Mouse (Mus musculus) small intestine, adult 10 weeks (tissue): Measurements from ENCODE around the gene Mapk8. TPM values are rescaled to one million over a fixed set of nuclear protein-coding genes. Genes with fewer than 3 reads are reported as not detected.

ENCODE experiments used
- polyA plus RNA-seq: library from polyadenylated mRNA; stranded (reverse); fragments of 350-450 nt; fragmentation: Illumina TruSeq; extraction: RNeasy Lipid Tissue Mini Kit (QIAGEN cat#74804); gene quantifications from one replicate; pipeline ENCODE4 v1.2.3, GENCODE M21; 2014; ENCODE audit warnings: low replicate concordance

Mapk8 gene
- polyA plus RNA-seq = 169 TPM

GRCm38 (mm10) chr14:33447027-33447569 lies at the start of gene Mapk8:
Gene Mapk8, minus strand, starts transcription at chr14:33447158.

GRCm38 (mm10) chr14:33471331-33471730 lies 24.4 kb upstream of the Mapk8 start, which contains the start of gene Frmpd2:
Gene Frmpd2, plus strand, starts transcription at chr14:33471696.

Other genes with a start within 250 kb of the Mapk8 start
- not detected for gene Arhgap22, start 233.1 kb downstream of the Mapk8 start, polyA plus RNA-seq
- not detected for gene Frmpd2, start 24.5 kb upstream of the Mapk8 start, polyA plus RNA-seq
- not detected for gene Ptpn20, start 142.0 kb upstream of the Mapk8 start, polyA plus RNA-seq